Mouse (Mus musculus) erythroblast, embryonic 14.5 days (primary cell): ENCODE measurements around the gene Rpl10.

Experiments used
- GATA1 ChIP-seq: IDR thresholded peaks from 2 replicates; pipeline ENCODE4 v1.6.1; 2012; ENCODE audit warnings: low read length, inconsistent platforms, mixed read lengths
- TAL1 ChIP-seq: IDR thresholded peaks from 3 replicates; pipeline ENCODE4 v1.6.1; 2012; ENCODE audit warnings: low read length, inconsistent platforms, mixed read lengths

- TF ChIP-seq TAL1 (no peak), GATA1 (no peak)
Measured at GRCm38 (mm10) chrX:74246693-74247092, 23.9 kb upstream of the Rpl10 start.
